ENCODE assay signal across 13 mouse cellular contexts in genomic region chr4:60821363-60821762, GRCm38 (mm10). TPM values are rescaled to one million over a fixed set of nuclear protein-coding genes. Genes with fewer than 3 reads are reported as not detected.
"Had no signal": no experiment of that assay in that cellular context is flagged by ENCODE, and none has a peak within 500 bp of the region (broad histone marks: within the 10 kb centered on the region; RNA-seq: fewer than 3 reads in every experiment).

Gene Mup22, minus strand, starts transcription at chr4:60821463.

RNA-seq across cellular contexts. Expression of gene Mup22, which starts in this region (rescaled TPM):
- total RNA-seq: neutrophil, adult 5-6 weeks had no signal
- polyA plus RNA-seq: neural tube, embryonic 13.5 days; neural tube, embryonic 14.5 days; neural tube, embryonic 15.5 days; small intestine, adult 2 months; spleen, adult 2 months; stomach, embryonic 14.5 days; stomach, embryonic 15.5 days; stomach, embryonic 16.5 days; stomach, postnatal 0 days; testis, adult 2 months; thymus, adult 2 months; thymus, postnatal 0 days had no signal
